Mouse (Mus musculus): ENCODE measurements around the gene Mrps23.

Mrps23 gene

GRCm38 (mm10) chr11:88203712-88204532 lies at the start of gene Mrps23:
Mrps23 (plus strand) TSS chr11:88204388.
- peak; percentile 80 to 91 for DNase-seq (ENCODE audit: low spot score in 2 of 2)

GRCm38 (mm10) chr11:88154500-88154899 lies 49.7 kb upstream of the Mrps23 start:
- no peak for DNase-seq (ENCODE audit: low spot score in 2 of 2)

- peak in 1 of 2 experiments; percentile 33 for DNase-seq (ENCODE audit: low spot score in 2 of 2)
Observed at GRCm38 (mm10) chr11:88155451-88155850, 48.7 kb upstream of the Mrps23 start.

DNA sequence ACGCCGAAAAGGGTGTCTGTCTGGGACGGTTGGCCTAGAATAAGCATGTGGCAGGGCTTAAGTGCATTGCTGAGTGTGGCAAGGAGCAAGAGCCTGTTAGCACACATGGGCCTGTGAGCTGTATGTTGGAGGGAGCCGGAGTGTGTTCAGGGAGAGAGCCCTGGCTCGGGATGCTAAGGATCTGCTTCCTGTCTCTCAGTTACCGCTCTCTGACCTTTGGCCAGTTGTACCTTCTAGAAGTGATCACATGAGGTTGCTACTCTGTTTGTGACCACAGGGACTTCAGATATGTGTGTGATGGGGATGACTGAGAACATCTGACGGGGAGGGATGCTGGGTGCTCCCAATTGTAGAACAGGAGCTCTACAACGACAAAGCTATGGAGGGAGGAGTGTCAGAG lies 48.2 kb upstream of the Mrps23 start:
- no peak for DNase-seq (ENCODE audit: low spot score in 2 of 2)

GRCm38 (mm10) chr11:88156403-88156802 lies 47.8 kb upstream of the Mrps23 start:
- DNase-seq (ENCODE audit: low spot score in 2 of 2), result no peak

GRCm38 (mm10) chr11:88158842-88159246 lies 45.3 kb upstream of the Mrps23 start:
- DNase-seq (ENCODE audit: low spot score in 2 of 2), result no peak

GRCm38 (mm10) chr11:88159389-88159788 lies 44.8 kb upstream of the Mrps23 start:
- no peak for DNase-seq (ENCODE audit: low spot score in 2 of 2)

- DNase-seq (ENCODE audit: low spot score in 2 of 2), result no peak
Observed at GRCm38 (mm10) chr11:88160316-88160715, 43.9 kb upstream of the Mrps23 start.

- peak in 1 of 2 experiments; percentile 67 for DNase-seq (ENCODE audit: low spot score in 2 of 2)
Observed at GRCm38 (mm10) chr11:88161051-88161581, 43.1 kb upstream of the Mrps23 start.

GRCm38 (mm10) chr11:88161651-88162362 lies 42.4 kb upstream of the Mrps23 start:
- DNase-seq (ENCODE audit: low spot score in 2 of 2), result peak; percentile 59 to 81

DNA sequence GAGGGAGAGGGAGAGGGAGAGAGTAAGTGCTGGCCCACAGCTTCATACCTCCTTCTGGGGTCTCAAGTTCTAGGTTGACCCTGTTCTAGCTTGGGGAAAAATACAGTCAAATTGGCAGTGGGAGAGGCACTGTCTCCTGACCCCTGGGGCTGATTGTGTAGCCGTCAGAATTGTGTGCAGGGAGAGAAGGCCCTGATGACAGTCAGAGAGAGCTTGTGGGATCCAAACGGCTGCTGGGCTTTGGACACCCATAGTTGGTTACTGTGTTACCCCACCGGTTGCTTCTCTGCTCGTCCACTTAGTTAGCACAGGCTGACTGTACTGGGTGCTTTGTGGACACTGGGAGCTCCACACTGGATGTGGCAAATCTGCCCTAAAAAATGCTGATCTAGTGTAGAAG lies 41.4 kb upstream of the Mrps23 start:
- DNase-seq (ENCODE audit: low spot score in 2 of 2), result no peak

DNA sequence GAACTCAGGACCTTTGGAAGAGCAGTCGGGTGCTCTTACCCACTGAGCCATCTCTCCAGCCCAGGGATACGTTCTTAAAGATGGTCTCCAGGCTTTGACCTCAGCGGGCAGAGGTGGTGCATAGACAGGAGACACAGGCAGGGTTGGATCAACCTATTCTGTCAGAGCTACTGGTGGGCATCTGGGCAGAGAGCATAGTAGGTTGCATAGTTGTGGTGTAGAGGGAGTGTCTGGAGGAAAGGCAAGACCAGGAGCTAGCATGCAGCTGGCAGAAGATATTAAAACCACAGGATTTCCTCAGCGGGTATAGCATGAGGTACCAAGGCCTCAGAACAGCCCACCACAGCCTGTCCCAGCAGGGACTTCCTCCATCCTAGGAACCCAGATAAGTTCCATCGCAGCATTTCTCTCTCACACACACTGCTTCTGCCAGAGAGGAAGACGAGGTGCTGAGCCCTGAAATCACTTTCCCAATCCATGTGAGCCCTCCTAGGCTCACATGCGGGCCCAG lies 39.9 kb upstream of the Mrps23 start:
- no peak for DNase-seq (ENCODE audit: low spot score in 2 of 2)

DNA sequence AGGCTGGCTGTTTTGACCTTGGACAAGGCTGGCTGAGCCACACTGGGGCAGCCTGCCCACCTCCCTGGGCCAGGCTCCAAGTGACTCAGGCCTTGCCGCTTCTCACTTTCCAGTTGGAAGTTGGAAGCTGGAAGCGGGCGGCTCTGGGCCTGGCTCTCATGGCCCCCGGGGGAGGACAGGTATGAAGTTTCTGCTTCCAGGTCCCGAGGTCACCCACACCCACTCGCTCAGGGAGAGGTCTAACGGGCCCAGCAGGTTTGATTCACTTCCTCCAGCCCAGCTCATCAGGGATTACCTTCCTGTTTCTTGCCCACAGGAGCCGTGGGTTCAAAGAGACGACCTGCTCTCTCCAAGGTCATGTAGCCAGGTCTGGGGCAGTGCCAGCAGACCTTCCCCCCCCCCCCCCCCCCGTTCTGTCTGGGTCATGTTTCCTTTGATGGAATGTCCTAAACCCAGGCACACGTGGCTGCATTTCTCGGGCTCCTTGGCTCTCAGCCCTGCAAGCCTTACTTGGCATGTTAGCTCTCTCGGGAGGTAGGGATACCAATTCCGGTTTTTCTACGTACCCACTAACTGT lies 39.3 kb upstream of the Mrps23 start:
- no peak for DNase-seq (ENCODE audit: low spot score in 2 of 2)

- no peak for DNase-seq (ENCODE audit: low spot score in 2 of 2)
Observed at GRCm38 (mm10) chr11:88165683-88166364, 38.4 kb upstream of the Mrps23 start.

DNA sequence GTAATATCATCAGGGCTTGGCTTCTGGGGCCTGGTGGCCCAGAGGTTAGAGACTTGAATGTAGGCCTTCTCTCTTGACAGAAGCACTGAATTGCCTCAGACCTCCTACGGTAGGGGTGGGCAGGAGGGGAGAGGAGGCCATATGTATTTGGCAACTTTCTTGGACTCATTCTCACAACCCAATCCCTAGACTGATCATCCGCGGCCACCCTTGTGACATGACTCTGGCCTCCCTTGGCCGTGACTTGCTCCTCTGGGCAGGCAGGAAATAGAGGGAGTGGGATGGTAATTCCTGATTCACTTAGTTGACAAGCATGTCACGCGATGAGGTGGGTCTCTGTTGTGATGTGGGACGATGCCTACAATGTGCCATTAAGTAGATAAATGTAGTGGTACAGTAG lies 37.7 kb upstream of the Mrps23 start:
- no peak for DNase-seq (ENCODE audit: low spot score in 2 of 2)

DNA sequence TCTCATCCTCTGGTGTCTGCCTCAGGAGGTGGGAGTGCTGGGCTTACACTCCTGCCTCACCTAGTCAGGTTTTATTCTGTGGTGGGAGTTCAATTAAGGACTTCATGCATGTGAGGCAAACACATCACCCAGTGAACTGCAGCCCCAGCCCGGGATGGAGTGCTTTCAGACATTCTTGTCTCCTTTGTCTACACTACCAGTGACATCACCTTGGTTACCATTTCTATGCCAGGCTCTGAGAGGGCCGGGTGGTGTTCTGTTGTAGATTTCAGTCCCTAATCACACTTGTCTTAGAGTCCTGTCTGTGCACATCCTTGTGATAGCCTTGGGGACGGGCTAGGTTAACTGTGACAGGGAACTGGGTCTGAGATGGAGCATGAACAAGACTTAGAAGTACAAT lies 35.6 kb upstream of the Mrps23 start:
- DNase-seq (ENCODE audit: low spot score in 2 of 2), result no peak

GRCm38 (mm10) chr11:88169531-88170040 lies 34.6 kb upstream of the Mrps23 start:
- DNase-seq (ENCODE audit: low spot score in 2 of 2), result no peak

DNA sequence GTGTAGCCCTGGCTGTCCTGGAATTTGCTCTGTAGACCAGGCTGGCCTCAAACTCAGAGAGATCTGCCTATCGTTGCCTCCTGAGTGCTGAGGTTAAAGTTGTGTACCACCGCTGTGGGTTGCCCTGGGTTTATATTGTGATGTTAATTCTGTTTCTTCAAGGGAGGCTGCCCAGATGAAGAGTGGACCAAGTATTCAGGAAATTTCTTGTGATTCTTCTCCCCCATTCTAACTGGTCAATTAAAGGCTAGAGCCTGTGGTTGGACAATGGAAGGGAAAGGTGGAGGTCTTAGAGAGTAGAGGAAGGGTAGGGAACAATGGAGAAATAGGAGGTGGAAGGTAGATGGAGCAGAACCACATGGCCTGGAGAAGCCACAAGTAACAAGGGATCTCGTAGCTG lies 33.6 kb upstream of the Mrps23 start:
- no peak for DNase-seq (ENCODE audit: low spot score in 2 of 2)

- no peak for DNase-seq (ENCODE audit: low spot score in 2 of 2)
Observed at GRCm38 (mm10) chr11:88171876-88172442, 32.2 kb upstream of the Mrps23 start.

GRCm38 (mm10) chr11:88172601-88173325 lies 31.4 kb upstream of the Mrps23 start:
- no peak for DNase-seq (ENCODE audit: low spot score in 2 of 2)

All from left cerebral cortex, adult 9 months (tissue).